Mouse (Mus musculus): Measurements from ENCODE around the gene Gm11444. TPM values are rescaled to one million over a fixed set of nuclear protein-coding genes. Genes with fewer than 3 reads are reported as not detected.

Gm11444 gene
- polyA plus RNA-seq, 1 experiment, result not detected

DNA sequence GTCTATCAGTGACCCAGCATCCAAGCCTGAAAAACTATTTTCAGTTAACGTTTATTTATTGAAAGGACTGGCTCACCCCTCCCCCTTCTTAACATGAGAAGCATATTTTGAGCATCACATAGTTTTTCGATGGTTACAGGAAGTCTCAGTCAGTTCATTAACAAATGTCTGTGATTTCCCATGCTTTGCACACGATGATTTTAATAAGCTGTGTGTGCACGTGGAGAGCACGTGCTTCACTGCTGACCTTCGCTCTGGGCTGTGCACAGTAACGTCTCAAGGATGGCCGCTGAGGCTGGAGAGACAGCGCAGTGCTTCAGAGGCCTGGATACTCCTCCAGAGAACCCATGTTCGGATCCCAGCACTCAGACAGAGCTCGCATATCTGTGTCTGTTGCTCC is 42.8 kb downstream of the Gm11444 start:
- WGBS, result 60% methylated on average over 11 of the region's 11 CpGs
- Histone ChIP-seq H3K4me1 (ENCODE audit: control insufficient read depth, insufficient read depth, low read length) (peaks cover 6% of the 10 kb centered on the region), H3K4me3 (replicated peaks; ENCODE audit: extremely low read depth, low read depth, low read length) (no peak overlapping the region)
- no peak for DNase-seq
- TF ChIP-seq POLR2A (IDR thresholded peaks at IDR 0.05; ENCODE audit: borderline replicate concordance, extremely low read depth, low read depth, low read length) (no peak), CTCF (IDR thresholded peaks at IDR 0.05; ENCODE audit: insufficient read depth, low read length) (no peak)

DNA sequence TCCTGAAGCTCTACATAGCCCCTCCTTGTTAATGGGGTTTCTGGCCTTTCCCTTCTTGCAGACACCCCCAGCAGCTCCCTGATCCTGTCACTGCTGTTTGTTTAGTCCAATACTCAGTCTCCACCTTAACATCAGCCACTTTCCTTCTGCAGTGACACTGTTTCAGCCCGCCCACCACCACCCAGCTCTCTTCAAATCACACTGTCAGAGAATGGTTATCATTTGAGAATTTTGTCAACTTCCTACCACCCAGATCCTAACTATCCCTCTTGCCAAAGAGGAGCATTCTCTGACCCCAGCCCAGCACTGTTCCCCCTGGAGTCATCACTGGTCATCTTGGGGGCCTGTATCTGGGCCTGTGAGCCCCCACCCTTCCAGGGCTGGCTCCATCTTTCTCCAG is 44.4 kb downstream of the Gm11444 start:
- Histone ChIP-seq H3K4me3 (replicated peaks; ENCODE audit: extremely low read depth, low read depth, low read length) (no peak overlapping the region), H3K4me1 (ENCODE audit: control insufficient read depth, insufficient read depth, low read length) (no peaks in the 10 kb centered on the region)
- WGBS, result 70% methylated on average over 1 of the region's 1 CpGs
- DNase-seq, result no peak
- TF ChIP-seq POLR2A (IDR thresholded peaks at IDR 0.05; ENCODE audit: borderline replicate concordance, extremely low read depth, low read depth, low read length) (no peak), CTCF (IDR thresholded peaks at IDR 0.05; ENCODE audit: insufficient read depth, low read length) (no peak)

DNA sequence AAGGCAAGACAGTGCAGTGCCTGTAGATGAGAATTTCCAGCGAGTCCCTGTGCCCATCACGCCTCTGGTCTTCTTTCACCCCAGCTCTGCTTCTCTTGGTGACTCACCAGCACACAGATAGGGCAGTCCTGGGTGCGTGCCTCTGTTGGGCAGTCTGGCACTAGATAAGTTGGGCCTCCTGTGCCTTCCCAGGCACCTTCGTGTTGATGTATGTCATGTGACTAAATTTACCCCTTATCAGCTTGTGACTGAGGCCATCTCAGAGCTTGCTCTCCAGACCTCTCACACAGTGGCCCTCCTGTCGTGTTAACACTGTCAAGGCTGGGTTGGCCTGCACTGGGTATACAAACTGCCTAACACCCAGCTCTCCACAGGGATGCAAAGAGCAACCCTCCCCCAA is 46.1 kb downstream of the Gm11444 start:
- H3K4me1 ChIP-seq (ENCODE audit: control insufficient read depth, insufficient read depth, low read length), result no peaks in the 10 kb centered on the region; the same call in 1 of the 2 replicates
- TF ChIP-seq CTCF (IDR thresholded peaks at IDR 0.05; ENCODE audit: insufficient read depth, low read length) (no peak), POLR2A (IDR thresholded peaks at IDR 0.05; ENCODE audit: borderline replicate concordance, extremely low read depth, low read depth, low read length) (no peak)
- no peak for DNase-seq
- WGBS, result 77% methylated on average over 5 of the region's 5 CpGs
- H3K4me3 ChIP-seq (replicated peaks; ENCODE audit: extremely low read depth, low read depth, low read length), result no peak overlapping the region

DNA sequence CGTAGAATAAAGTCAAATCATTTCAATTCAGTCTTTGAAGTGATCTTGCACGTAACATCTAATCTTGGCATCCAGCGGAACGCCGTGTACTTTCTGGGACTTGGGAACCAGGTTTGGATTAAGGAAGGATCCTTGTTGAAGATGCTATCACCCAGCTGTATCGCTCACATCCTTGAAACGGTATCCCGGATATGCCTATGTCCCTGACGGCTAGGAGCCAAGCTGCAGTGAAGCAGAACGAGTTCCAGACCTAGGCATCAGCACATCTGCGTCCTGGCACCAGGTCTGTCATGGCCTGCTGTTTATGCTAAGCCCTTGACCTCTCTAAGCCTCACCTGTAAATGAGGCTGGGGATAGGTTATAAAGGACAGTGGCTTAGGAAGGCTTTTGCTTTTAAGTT is 49.8 kb downstream of the Gm11444 start:
- Histone ChIP-seq H3K4me3 (replicated peaks; ENCODE audit: extremely low read depth, low read depth, low read length) (no peak overlapping the region), H3K4me1 (ENCODE audit: control insufficient read depth, insufficient read depth, low read length) (no peaks in the 10 kb centered on the region; the same call in 1 of the 2 replicates)
- no peak for DNase-seq
- WGBS, result 64% methylated on average over 11 of the region's 11 CpGs
- TF ChIP-seq POLR2A (IDR thresholded peaks at IDR 0.05; ENCODE audit: borderline replicate concordance, extremely low read depth, low read depth, low read length) (no peak), CTCF (IDR thresholded peaks at IDR 0.05; ENCODE audit: insufficient read depth, low read length) (no peak)

DNA sequence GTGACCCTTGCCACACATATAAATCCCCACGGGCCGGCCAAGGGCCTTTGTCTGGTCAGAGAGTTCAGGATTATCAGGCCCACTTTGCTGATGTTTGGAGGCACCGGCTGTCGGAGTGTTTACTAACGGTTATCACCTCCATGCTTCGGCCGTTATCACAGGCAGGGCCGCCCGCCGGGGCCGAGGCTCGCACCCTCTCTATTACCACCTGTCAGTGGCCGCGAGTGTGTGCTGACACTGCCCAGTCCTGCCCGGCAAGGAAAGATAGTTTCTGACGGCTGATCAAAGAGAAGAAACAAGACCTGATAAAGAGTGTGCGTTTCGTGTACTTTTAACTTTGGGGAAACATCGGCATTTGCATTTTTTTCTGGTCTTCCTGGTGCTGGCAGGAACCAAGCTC is 50.3 kb downstream of the Gm11444 start:
- Histone ChIP-seq H3K4me1 (ENCODE audit: control insufficient read depth, insufficient read depth, low read length) (no peaks in the 10 kb centered on the region; the same call in 1 of the 2 replicates), H3K4me3 (replicated peaks; ENCODE audit: extremely low read depth, low read depth, low read length) (no peak overlapping the region)
- no peak for DNase-seq
- TF ChIP-seq CTCF (IDR thresholded peaks at IDR 0.05; ENCODE audit: insufficient read depth, low read length), result no peak
- TF ChIP-seq POLR2A (IDR thresholded peaks at IDR 0.05; ENCODE audit: borderline replicate concordance, extremely low read depth, low read depth, low read length), result no peak
- 38% methylated on average over 19 of the region's 19 CpGs for WGBS

DNA sequence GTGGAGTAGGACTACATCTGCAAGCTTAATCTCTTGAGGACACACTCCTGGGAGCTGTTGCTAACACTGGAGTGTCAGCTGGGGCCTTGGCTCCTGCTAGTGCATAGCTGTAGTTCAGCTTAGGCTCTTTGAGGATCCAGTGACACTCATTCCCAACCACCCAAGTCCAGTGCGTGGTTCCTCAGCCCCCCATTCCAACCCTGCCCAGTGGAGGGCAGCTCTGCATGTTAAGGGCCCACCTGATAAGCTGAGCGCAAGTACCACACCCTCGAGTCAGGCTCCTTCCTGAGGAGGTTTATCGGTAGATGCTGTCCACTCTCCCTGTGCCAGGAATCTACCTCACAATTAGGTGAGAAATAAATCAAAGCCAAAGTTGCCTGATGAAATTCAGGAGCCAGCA is 50.7 kb downstream of the Gm11444 start:
- H3K4me3 ChIP-seq (replicated peaks; ENCODE audit: extremely low read depth, low read depth, low read length), result no peak overlapping the region
- DNase-seq, result no peak
- TF ChIP-seq POLR2A (IDR thresholded peaks at IDR 0.05; ENCODE audit: borderline replicate concordance, extremely low read depth, low read depth, low read length), result no peak
- no peak for TF ChIP-seq CTCF (IDR thresholded peaks at IDR 0.05; ENCODE audit: insufficient read depth, low read length)
- 48% methylated on average over 4 of the region's 4 CpGs for WGBS
- H3K4me1 ChIP-seq (ENCODE audit: control insufficient read depth, insufficient read depth, low read length), result no peaks in the 10 kb centered on the region; the same call in 1 of the 2 replicates

Other genes starting within 250 kb of the Gm11444 start
- gene Tbx2, start 17.8 kb downstream of the Gm11444 start, polyA plus RNA-seq (2012; rRNA removed), result 257 and 302 TPM in 2 replicates
- 79.5 and 80.4 TPM in 2 replicates for gene Tbx4, start 36.1 kb upstream of the Gm11444 start, polyA plus RNA-seq (2012; rRNA removed)

All from lung, adult 2 months (tissue).